Mouse (Mus musculus) embryonic facial prominence, embryonic 14.5 days (tissue): ENCODE measurements around the gene Zbtb16. TPM values are rescaled to one million over a fixed set of nuclear protein-coding genes. Genes with fewer than 3 reads are reported as not detected.

ENCODE experiments used
- ATAC-seq: fragments of 200-750 bp; cut with Nextera tagmentation; 2 replicates; pipeline ENCODE4 v1.8.0; 2017; ENCODE audit warnings: low read depth, moderate number of reproducible peaks, moderate TSS enrichment
- DNase-seq: peaks from one replicate; pipeline ENCODE4 v3.0.0-alpha.2; 2015; ENCODE audit warnings: low spot score
- H3K27ac ChIP-seq: fragments of 300-500 bp; sonication (generic); replicated peaks from 2 replicates; pipeline ENCODE4 v1.5.1; 2014; ENCODE audit warnings: low read depth, mild to moderate bottlenecking, low read length, moderate library complexity
- H3K27me3 ChIP-seq: fragments of 300-500 bp; sonication (generic); replicated peaks from 2 replicates; pipeline ENCODE4 v1.6.1; 2014; ENCODE audit warnings: low read length; ENCODE audit not compliant: control insufficient read depth, insufficient read depth
- H3K36me3 ChIP-seq: fragments of 300-500 bp; sonication (generic); 2 replicates; pipeline ENCODE4 v1.6.1; 2014; ENCODE audit warnings: low read length, mixed read lengths; ENCODE audit not compliant: control insufficient read depth, insufficient read depth
- H3K4me1 ChIP-seq: fragments of 300-500 bp; sonication (generic); 2 replicates; pipeline ENCODE4 v1.6.1; 2014; ENCODE audit warnings: antibody characterized with exemption, low read length; ENCODE audit not compliant: control insufficient read depth, insufficient read depth
- H3K4me2 ChIP-seq: fragments of 300-500 bp; sonication (generic); 2 replicates; pipeline ENCODE4 v1.6.1; 2014; ENCODE audit warnings: low read depth, mild to moderate bottlenecking, low read length, moderate library complexity, mixed read lengths
- H3K4me3 ChIP-seq: fragments of 300-500 bp; sonication (generic); 2 replicates; pipeline ENCODE4 v1.5.1; 2014; ENCODE audit warnings: low read depth, mild to moderate bottlenecking, low read length
- H3K9ac ChIP-seq: fragments of 300-500 bp; sonication (generic); 2 replicates; pipeline ENCODE4 v1.6.1; 2014; ENCODE audit warnings: low read depth, mild to moderate bottlenecking, low read length, moderate library complexity, mixed read lengths
- H3K9me3 ChIP-seq: fragments of 300-500 bp; sonication (generic); 2 replicates; pipeline ENCODE4 v1.6.1; 2016; ENCODE audit warnings: low read length; ENCODE audit not compliant: control insufficient read depth
- WGBS: fragments of 180-500 bp; shearing (Covaris S2); extraction: QIAGEN DNeasy Blood & Tissue Kit; methylation state at CpG from one replicate; pipeline ENCODE4 v1.1.7; 2014; 5-methylcytosine and 5-hydroxymethylcytosine counted together
- polyA plus RNA-seq: library from polyadenylated mRNA; unstranded; fragments of >200 nt; fragmentation: Nextera tagmentation; extraction: Ambion mirVana; gene quantifications from 2 replicates; pipeline ENCODE4 v1.2.1, GENCODE M21; 2014

Zbtb16 gene
- polyA plus RNA-seq, 1 experiment from 2014 or later: 4.1 TPM

DNA sequence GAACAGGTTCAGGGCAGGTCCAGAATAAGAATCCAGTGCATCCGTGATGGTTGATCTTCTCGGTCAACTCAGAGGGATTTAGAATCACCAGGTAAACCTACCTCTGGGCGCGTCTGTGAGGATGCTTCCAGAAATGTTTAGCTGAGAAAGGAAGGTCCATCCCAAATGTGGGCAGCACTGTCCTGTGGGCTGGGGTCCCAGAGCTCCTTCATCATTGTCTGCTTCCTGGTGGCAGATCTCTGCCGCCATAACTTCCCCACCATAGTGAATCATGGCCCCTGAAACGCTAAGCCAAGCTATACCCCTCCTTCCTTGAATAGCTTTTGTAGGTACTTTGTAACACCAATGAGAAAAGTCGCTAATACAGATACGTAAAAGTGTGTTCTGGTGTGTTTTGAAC, 194.4 kb downstream of the Zbtb16 start:
- no peak overlapping the region for H3K4me2 ChIP-seq
- H3K4me3 ChIP-seq: no peak overlapping the region
- H3K27me3 ChIP-seq: no peaks in the 10 kb centered on the region
- H3K36me3 ChIP-seq: no peaks in the 10 kb centered on the region
- H3K4me1 ChIP-seq: no peaks in the 10 kb centered on the region
- H3K9ac ChIP-seq: no peak overlapping the region
- 91% methylated on average over 8 of the region's 8 CpGs for WGBS
- ATAC-seq (no peak), DNase-seq (no peak)
- H3K27ac ChIP-seq: no peak overlapping the region
- peaks cover 7% of the 10 kb centered on the region; the same call in 1 of the 2 replicates for H3K9me3 ChIP-seq

DNA sequence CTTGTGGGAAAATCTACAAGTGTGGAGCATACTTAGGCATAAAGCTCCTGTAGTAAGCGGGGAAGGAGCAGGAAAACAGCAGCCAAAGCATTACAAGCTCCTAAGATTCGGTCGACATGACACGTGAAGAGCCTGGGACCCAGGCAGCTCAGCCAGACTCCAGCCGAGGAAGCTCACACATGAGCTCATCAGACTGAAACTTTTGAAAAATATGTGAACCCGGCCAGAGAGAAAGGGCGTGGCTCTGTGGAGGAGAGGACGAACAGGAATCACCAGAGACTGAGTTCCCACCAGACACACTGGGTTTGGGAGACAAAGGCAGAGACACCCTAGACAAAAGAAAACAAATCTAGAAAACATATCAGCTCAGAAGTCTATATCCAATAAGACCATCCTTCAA, 195.1 kb downstream of the Zbtb16 start:
- no peak for ATAC-seq
- no peaks in the 10 kb centered on the region for H3K36me3 ChIP-seq
- H3K9ac ChIP-seq: no peak overlapping the region
- no peak for DNase-seq
- no peak overlapping the region for H3K27ac ChIP-seq
- no peaks in the 10 kb centered on the region for H3K4me1 ChIP-seq
- H3K27me3 ChIP-seq: no peaks in the 10 kb centered on the region
- H3K4me2 ChIP-seq: no peak overlapping the region
- H3K4me3 ChIP-seq: no peak overlapping the region
- 78% methylated on average over 8 of the region's 8 CpGs for WGBS
- H3K9me3 ChIP-seq: peaks cover 7% of the 10 kb centered on the region; the same call in 1 of the 2 replicates

DNA sequence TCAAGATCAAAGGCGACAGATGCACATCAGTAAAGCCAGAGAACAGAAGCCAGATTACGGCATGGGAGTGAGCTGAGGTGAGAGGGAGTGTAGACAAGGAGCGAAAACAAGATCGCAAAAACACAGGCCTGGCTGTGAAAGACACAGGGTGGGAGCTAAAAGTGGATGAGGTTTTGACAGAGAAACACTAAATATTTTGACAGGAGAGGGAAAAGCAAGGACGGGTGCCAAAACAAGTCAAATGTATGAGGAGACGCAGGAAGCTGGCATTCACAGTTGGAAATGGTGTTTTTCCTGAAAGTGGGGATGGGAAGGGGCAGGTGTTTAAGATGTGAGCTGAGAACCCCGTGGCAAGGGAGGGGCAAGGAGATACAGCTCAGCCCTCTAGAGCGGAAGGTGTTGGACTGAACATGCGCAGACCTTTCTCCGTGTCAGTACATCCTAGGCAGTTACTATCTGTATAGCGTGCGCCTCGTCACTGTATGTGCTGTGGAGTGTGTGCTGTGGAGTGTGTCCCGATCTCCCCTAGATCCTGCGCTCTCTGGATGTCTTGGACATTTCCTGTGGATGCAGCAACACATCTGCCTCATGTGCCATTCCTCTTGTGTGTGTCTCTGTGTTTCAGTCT, 197.7 kb downstream of the Zbtb16 start:
- H3K4me2 ChIP-seq: no peak overlapping the region
- H3K9ac ChIP-seq: no peak overlapping the region
- 61% methylated on average over 15 of the region's 15 CpGs for WGBS
- H3K27ac ChIP-seq: no peak overlapping the region
- H3K27me3 ChIP-seq: no peaks in the 10 kb centered on the region
- H3K36me3 ChIP-seq: no peaks in the 10 kb centered on the region
- no peak for ATAC-seq
- no peak for DNase-seq
- no peaks in the 10 kb centered on the region for H3K4me1 ChIP-seq
- no peak overlapping the region for H3K4me3 ChIP-seq
- H3K9me3 ChIP-seq: no peaks in the 10 kb centered on the region

DNA sequence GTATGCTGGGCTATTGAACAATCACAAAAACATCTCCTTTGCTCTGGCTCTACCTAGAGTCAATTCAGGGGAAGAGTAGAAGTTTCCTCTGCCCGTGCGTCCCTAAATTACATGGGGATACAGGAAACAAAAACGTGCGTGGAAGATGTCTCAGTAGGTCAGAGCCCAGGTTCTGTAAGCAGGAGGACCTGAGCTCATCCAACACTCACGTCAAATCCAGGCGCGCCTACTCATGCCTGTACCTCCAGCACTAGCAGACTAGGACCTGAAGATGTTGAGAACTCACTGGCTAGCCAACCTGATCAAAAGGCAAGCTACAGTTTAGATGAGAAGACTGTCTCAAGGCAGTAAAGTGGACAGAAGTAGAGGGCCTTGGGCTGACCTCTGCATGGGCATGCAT, 198.9 kb downstream of the Zbtb16 start:
- Histone ChIP-seq H3K9me3 (no peaks in the 10 kb centered on the region), H3K4me3 (no peak overlapping the region), H3K9ac (no peak overlapping the region), H3K36me3 (no peaks in the 10 kb centered on the region), H3K27ac (no peak overlapping the region), H3K27me3 (no peaks in the 10 kb centered on the region), H3K4me2 (no peak overlapping the region), H3K4me1 (no peaks in the 10 kb centered on the region)
- WGBS: 88% methylated on average over 7 of the region's 7 CpGs
- no peak for ATAC-seq
- no peak for DNase-seq

DNA sequence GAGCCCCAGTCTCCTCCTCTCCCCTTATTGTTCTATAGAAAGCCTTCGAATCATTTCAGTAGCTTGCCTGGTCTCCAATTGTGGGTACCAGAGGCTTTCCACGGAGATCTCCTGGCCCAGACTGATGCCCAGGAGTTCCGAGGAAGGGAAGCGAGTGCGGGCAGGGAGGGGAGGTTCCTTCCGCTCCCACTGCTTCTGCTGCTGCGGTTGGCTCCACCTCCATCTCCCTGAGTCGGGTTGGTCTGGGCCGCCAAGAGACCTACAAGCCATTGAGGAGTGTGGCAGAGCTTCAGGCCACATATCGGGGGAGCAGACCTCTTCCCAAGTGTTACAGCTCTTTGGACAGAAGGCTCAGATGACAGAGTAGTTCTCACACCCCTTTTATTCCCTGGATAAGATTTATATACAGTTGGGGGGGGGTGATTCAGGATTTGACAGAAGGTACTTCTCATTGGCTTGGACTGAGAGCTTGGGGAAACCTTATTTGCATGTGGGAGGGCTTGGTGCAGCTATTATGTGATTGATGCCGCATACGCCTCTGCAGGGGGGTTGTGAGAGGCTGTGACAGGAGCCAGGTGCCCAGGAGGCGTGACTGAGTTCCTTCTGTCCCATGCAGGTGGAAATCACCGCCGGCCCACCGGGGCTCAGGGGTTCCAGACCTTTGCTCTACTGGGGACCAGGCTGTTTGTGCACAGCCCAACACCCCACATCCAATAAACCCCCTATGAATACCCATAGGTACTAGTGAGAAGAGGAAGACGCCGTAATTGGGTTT, 200.3 kb downstream of the Zbtb16 start:
- Histone ChIP-seq H3K9ac (no peak overlapping the region), H3K36me3 (no peaks in the 10 kb centered on the region), H3K4me3 (no peak overlapping the region), H3K4me1 (no peaks in the 10 kb centered on the region), H3K4me2 (no peak overlapping the region; the same call in 1 of the 2 replicates), H3K27ac (no peak overlapping the region), H3K27me3 (no peaks in the 10 kb centered on the region), H3K9me3 (no peaks in the 10 kb centered on the region)
- ATAC-seq (no peak), DNase-seq (no peak)
- WGBS: 38% methylated on average over 18 of the region's 18 CpGs

DNA sequence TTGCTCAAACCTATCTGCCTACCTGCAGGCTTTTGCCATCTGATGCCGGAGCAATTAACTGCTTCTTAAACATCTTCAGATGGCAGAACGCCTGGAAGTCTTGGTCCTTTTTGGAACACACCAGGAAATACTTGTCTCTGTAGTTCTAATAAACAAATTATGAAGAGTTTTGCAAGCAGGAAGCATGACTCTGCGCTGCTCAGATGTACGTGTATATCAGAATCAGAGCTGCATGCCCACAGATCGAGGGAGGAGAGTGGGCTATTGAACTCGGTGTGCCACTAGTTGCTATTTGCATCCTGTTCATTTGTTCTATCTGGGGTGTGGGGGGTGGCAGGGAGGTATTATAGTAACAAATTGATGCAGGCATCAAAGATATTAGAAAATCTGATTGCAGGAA, 202.9 kb downstream of the Zbtb16 start:
- Histone ChIP-seq H3K4me1 (no peaks in the 10 kb centered on the region), H3K9me3 (no peaks in the 10 kb centered on the region), H3K27me3 (no peaks in the 10 kb centered on the region), H3K9ac (no peak overlapping the region), H3K4me2 (no peak overlapping the region), H3K36me3 (no peaks in the 10 kb centered on the region), H3K4me3 (no peak overlapping the region), H3K27ac (no peak overlapping the region)
- ATAC-seq (no peak), DNase-seq (no peak)
- 66% methylated on average over 6 of the region's 6 CpGs for WGBS

DNA sequence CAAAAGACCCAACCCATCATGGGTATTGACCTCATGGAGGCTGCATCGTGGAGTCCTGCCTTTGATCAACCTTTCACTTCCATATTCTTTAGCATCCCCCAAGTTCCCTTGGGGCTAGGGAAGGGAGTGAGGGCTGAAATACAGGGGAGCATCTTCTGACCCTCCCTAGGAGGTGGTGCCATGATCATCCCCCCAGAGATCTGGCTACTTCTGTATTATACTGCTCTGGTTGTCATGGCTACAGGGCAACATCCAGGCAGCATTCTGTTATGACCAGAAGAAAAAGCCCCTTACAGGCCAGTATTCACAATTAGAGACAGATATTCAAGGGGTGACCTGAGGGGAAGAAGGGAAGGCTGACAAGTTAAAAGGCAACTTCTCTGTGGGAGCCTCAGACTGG, 216.8 kb downstream of the Zbtb16 start:
- Histone ChIP-seq H3K36me3 (no peaks in the 10 kb centered on the region), H3K27me3 (no peaks in the 10 kb centered on the region), H3K9me3 (no peaks in the 10 kb centered on the region), H3K4me2 (no peak overlapping the region), H3K4me1 (no peaks in the 10 kb centered on the region), H3K9ac (no peak overlapping the region), H3K27ac (no peak overlapping the region), H3K4me3 (no peak overlapping the region)
- DNase-seq (no peak), ATAC-seq (no peak)
- WGBS: 52% methylated on average over 1 of the region's 1 CpGs

DNA sequence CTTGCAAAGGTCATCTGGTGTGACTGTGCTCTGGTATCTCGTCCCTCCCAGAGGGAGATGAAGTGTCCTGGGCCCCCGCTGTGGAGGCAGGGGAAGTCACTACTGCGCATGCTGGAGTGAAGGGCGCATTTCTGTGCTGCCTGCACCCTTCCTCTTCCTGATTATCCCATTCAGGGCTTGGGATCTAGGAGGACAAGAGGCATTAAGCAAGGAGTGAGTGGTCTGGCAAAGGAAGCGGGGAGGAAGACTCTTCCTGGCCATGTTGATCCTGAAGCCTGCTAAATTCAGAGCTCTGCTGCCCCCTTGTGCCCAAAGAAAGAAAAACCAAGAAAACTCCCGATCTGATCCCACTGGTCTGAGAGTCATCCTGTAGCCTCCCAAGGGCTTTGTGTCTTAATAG, 217.4 kb downstream of the Zbtb16 start:
- ATAC-seq (0 out of 2 replicates have a peak, but pooled peaks have one; percentile 62), DNase-seq (peak; percentile 87)
- Histone ChIP-seq H3K4me2 (peak overlapping the region; percentile 26), H3K9ac (peak overlapping the region; percentile 30; the same call in 1 of the 2 replicates), H3K4me1 (no peaks in the 10 kb centered on the region), H3K9me3 (no peaks in the 10 kb centered on the region), H3K4me3 (no peak overlapping the region), H3K36me3 (no peaks in the 10 kb centered on the region), H3K27ac (no peak overlapping the region), H3K27me3 (no peaks in the 10 kb centered on the region)
- WGBS: 27% methylated on average over 6 of the region's 6 CpGs
